Mouse (Mus musculus): ENCODE data around the gene Camta2. TPM values are rescaled to one million over a fixed set of nuclear protein-coding genes. Genes with fewer than 3 reads are reported as not detected.

The Camta2 gene
- polyA plus RNA-seq, 1 experiment, result 48.8 TPM

GRCm38 (mm10) chr11:70652029-70652883 lies 35.6 kb downstream of the Camta2 start:
- WGBS, result 16% methylated on average over 12 of the region's 12 CpGs
- DNase-seq (ENCODE audit: low read depth, low spot score), result no peak

GRCm38 (mm10) chr11:70651391-70651790 lies 36.5 kb downstream of the Camta2 start:
- whole genome bisulfite sequencing, result 4% methylated on average over 2 of the region's 2 CpGs
- DNase-seq (ENCODE audit: low read depth, low spot score), result no peak

- DNase-seq (ENCODE audit: low read depth, low spot score), result no peak
- 34% methylated on average over 12 of the region's 12 CpGs for WGBS
Measured at GRCm38 (mm10) chr11:70650322-70651175, 37.4 kb downstream of the Camta2 start.

- no peak for DNase-seq (ENCODE audit: low read depth, low spot score)
- 46% methylated on average over 8 of the region's 8 CpGs for WGBS
Measured at GRCm38 (mm10) chr11:70649185-70649734, 38.6 kb downstream of the Camta2 start.

- 35% methylated on average over 4 of the region's 4 CpGs for WGBS
- no peak for DNase-seq (ENCODE audit: low read depth, low spot score)
Measured at GRCm38 (mm10) chr11:70648512-70648911, 39.4 kb downstream of the Camta2 start.

- no peak for DNase-seq (ENCODE audit: low read depth, low spot score)
- 2% methylated on average over 28 of the region's 28 CpGs for WGBS
Measured at GRCm38 (mm10) chr11:70647716-70648420, 40.0 kb downstream of the Camta2 start.

- WGBS, result under 1% methylated on average over 63 of the region's 63 CpGs
- DNase-seq (ENCODE audit: low read depth, low spot score), result peak; percentile 94
Measured at GRCm38 (mm10) chr11:70646691-70647650, 40.9 kb downstream of the Camta2 start, which contains the start of the genes Rnf167 and Slc25a11. Gene Rnf167 (plus strand): TSS chr11:70647235. Gene Slc25a11 (minus strand): TSS chr11:70647479.

GRCm38 (mm10) chr11:70646259-70646555 lies 41.7 kb downstream of the Camta2 start:
- WGBS, result 2% methylated on average over 3 of the region's 3 CpGs
- no peak for DNase-seq (ENCODE audit: low read depth, low spot score)

GRCm38 (mm10) chr11:70645461-70646258 lies 42.2 kb downstream of the Camta2 start:
- WGBS, result 78% methylated on average over 12 of the region's 12 CpGs

GRCm38 (mm10) chr11:70644564-70645103 lies 43.3 kb downstream of the Camta2 start:
- 94% methylated on average over 8 of the region's 8 CpGs for WGBS
- no peak for DNase-seq (ENCODE audit: low read depth, low spot score)

More at GRCm38 (mm10) chr11:70645461-70646258, 42.2 kb downstream of the Camta2 start:
- no peak for DNase-seq (ENCODE audit: low read depth, low spot score)

GRCm38 (mm10) chr11:70643051-70643450 lies 44.9 kb downstream of the Camta2 start:
- no peak for DNase-seq (ENCODE audit: low read depth, low spot score)
- 87% methylated on average over 6 of the region's 6 CpGs for WGBS

- DNase-seq (ENCODE audit: low read depth, low spot score), result no peak
- 76% methylated on average over 7 of the region's 7 CpGs for WGBS
Measured at GRCm38 (mm10) chr11:70641241-70641640, 46.7 kb downstream of the Camta2 start.

- WGBS, result 56% methylated on average over 8 of the region's 8 CpGs
- no peak for DNase-seq (ENCODE audit: low read depth, low spot score)
Measured at GRCm38 (mm10) chr11:70639976-70640375, 47.9 kb downstream of the Camta2 start.

GRCm38 (mm10) chr11:70638714-70639278 lies 49.1 kb downstream of the Camta2 start, which contains the start of gene Gp1ba:
Gene Gp1ba (plus strand): TSS chr11:70639122.
- 34% methylated on average over 5 of the region's 5 CpGs for WGBS
- DNase-seq (ENCODE audit: low read depth, low spot score), result no peak

GRCm38 (mm10) chr11:70638293-70638692 lies 49.6 kb downstream of the Camta2 start:
- 84% methylated on average over 1 of the region's 1 CpGs for WGBS
- DNase-seq (ENCODE audit: low read depth, low spot score), result no peak

- 67% methylated on average over 1 of the region's 1 CpGs for WGBS
- no peak for DNase-seq (ENCODE audit: low read depth, low spot score)
Measured at GRCm38 (mm10) chr11:70637764-70638163, 50.1 kb downstream of the Camta2 start.

GRCm38 (mm10) chr11:70635601-70636000 lies 52.3 kb downstream of the Camta2 start:
- 66% methylated on average over 4 of the region's 4 CpGs for WGBS

More at GRCm38 (mm10) chr11:70635601-70636000, 52.3 kb downstream of the Camta2 start:
- no peak for DNase-seq (ENCODE audit: low read depth, low spot score)

Data from large intestine, adult 2 months (tissue).